Mouse (Mus musculus) liver, adult 2 months (tissue): ENCODE measurements at regions not wholly inside any gene's neighbourhood (a gene's known extent, or its start where the extent isn't known, plus 50 kb on each side); places are given as distances from the start of the nearest gene placed in this dataset.
"Not testable (repeated sequence)": the region's sequence is repeated elsewhere in the genome, so short reads cannot be mapped to it uniquely, and the experiment has no call there.

Source experiments
- DNase-seq: peaks from one replicate; pipeline ENCODE4 v3.0.0-alpha.2; 2011; ENCODE audit warnings: low read depth, low spot score; ENCODE audit errors: extremely low read depth
- H3K27ac ChIP-seq: fragments of 200-500 bp; replicated peaks from 2 replicates; pipeline ENCODE4 v1.5.1; 2012; ENCODE audit warnings: low read depth, mild to moderate bottlenecking, control low read depth, inconsistent platforms, low read length; ENCODE audit not compliant: insufficient read depth
- H3K27me3 ChIP-seq: fragments of 200-500 bp; 2 replicates; pipeline ENCODE4 v1.6.1; 2012; ENCODE audit warnings: mild to moderate bottlenecking, moderate library complexity, low read length, inconsistent platforms; ENCODE audit not compliant: control insufficient read depth, insufficient read depth
- H3K36me3 ChIP-seq: fragments of 200-500 bp; 2 replicates; pipeline ENCODE4 v1.6.1; 2012; ENCODE audit warnings: low read length, inconsistent platforms; ENCODE audit not compliant: control insufficient read depth, insufficient read depth
- H3K4me1 ChIP-seq: fragments of 200-500 bp; 2 replicates; pipeline ENCODE4 v1.6.1; 2011; ENCODE audit warnings: low read length; ENCODE audit not compliant: control insufficient read depth, insufficient read depth
- H3K4me3 ChIP-seq: fragments of 200-500 bp; 2 replicates; pipeline ENCODE4 v1.5.1; 2011; ENCODE audit warnings: low read depth, mild to moderate bottlenecking, control low read depth, low read length, moderate library complexity; ENCODE audit not compliant: insufficient read depth
- H3K79me2 ChIP-seq: fragments of 200-500 bp; 2 replicates; pipeline ENCODE4 v1.6.1; 2012; ENCODE audit warnings: inconsistent platforms, mild to moderate bottlenecking, low read length, moderate library complexity; ENCODE audit not compliant: control insufficient read depth, insufficient read depth
- H3K9ac ChIP-seq: fragments of 200-500 bp; 2 replicates; pipeline ENCODE4 v1.6.1; 2012; ENCODE audit warnings: low read depth, mild to moderate bottlenecking, control low read depth, inconsistent platforms, low read length
- CTCF ChIP-seq: fragments of 200-500 bp; IDR thresholded peaks from 2 replicates; pipeline ENCODE4 v1.5.1; 2011; ENCODE audit warnings: low read depth, low read length, control low read depth
- POLR2A ChIP-seq: fragments of 200-500 bp; IDR thresholded peaks from 2 replicates; pipeline ENCODE4 v1.6.1; 2011; ENCODE audit warnings: low read length, control low read depth; ENCODE audit not compliant: insufficient read depth; ENCODE audit errors: extremely low read depth
- WGBS: fragments of 180-500 bp; shearing (Covaris S2); methylation state at CpG from one replicate; pipeline ENCODE4 v1.1.7; 2018; 5-methylcytosine and 5-hydroxymethylcytosine counted together

GRCm38 (mm10) chr4:55245789-55246188 is 104.1 kb upstream of the Rad23b start:
- peak; percentile 99 for DNase-seq
- no peaks in the 10 kb centered on the region for H3K27me3 ChIP-seq
- no peak overlapping the region for H3K4me3 ChIP-seq
- H3K9ac ChIP-seq, result no peak overlapping the region
- peaks cover 18% of the 10 kb centered on the region for H3K4me1 ChIP-seq
- TF ChIP-seq CTCF, result no peak
- no peak for TF ChIP-seq POLR2A
- H3K27ac ChIP-seq, result peak overlapping the region; percentile 6; the same call in 1 of the 2 replicates
- no peaks in the 10 kb centered on the region for H3K36me3 ChIP-seq
- no peaks in the 10 kb centered on the region for H3K79me2 ChIP-seq
- 14% methylated on average over 10 of the region's 10 CpGs for WGBS

DNA sequence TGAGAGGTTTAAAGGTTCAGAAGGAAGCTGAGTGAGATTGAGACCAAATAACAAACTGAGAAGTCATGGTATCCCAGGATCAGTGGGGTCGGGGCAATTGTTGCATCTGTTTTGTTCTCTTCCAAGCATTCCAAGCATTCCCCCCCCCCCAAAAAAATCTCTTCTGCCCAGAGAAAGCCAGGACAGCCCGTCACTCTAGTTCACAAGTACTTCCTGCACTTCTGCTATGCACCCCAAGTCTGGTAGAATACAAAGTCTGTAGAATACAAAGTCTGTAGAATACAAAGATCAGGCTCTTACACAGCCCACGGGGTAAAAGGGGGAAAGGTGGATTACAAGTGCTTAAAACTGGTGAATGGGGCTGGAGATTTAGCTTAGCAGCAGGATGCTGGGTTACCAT is 99.5 kb upstream of the Rad23b start:
- H3K79me2 ChIP-seq, result no peaks in the 10 kb centered on the region
- no peak overlapping the region for H3K9ac ChIP-seq
- no peak for TF ChIP-seq POLR2A
- TF ChIP-seq CTCF, result no peak
- H3K4me1 ChIP-seq, result peaks cover 8% of the 10 kb centered on the region
- H3K27ac ChIP-seq, result no peak overlapping the region
- WGBS, result 66% methylated on average over 3 of the region's 3 CpGs
- DNase-seq, result no peak
- no peaks in the 10 kb centered on the region for H3K36me3 ChIP-seq
- H3K27me3 ChIP-seq, result no peaks in the 10 kb centered on the region
- H3K4me3 ChIP-seq, result no peak overlapping the region

- Histone ChIP-seq H3K79me2 (no peaks in the 10 kb centered on the region), H3K27ac (no peak overlapping the region), H3K4me3 (no peak overlapping the region), H3K27me3 (no peaks in the 10 kb centered on the region), H3K4me1 (peaks cover 6% of the 10 kb centered on the region), H3K9ac (no peak overlapping the region), H3K36me3 (no peaks in the 10 kb centered on the region)
- TF ChIP-seq CTCF, result no peak
- no peak for TF ChIP-seq POLR2A
- DNase-seq, result no peak
- 89% methylated on average over 5 of the region's 5 CpGs for WGBS
Observed at GRCm38 (mm10) chr4:55251546-55251945, 98.3 kb upstream of the Rad23b start.

GRCm38 (mm10) chr4:55253769-55254168 is 96.1 kb upstream of the Rad23b start:
- DNase-seq, result no peak
- no peaks in the 10 kb centered on the region for H3K4me1 ChIP-seq
- no peaks in the 10 kb centered on the region for H3K79me2 ChIP-seq
- no peak overlapping the region for H3K4me3 ChIP-seq
- H3K27me3 ChIP-seq, result no peaks in the 10 kb centered on the region
- no peak overlapping the region for H3K27ac ChIP-seq
- 86% methylated on average over 8 of the region's 8 CpGs for WGBS
- no peaks in the 10 kb centered on the region for H3K36me3 ChIP-seq
- H3K9ac ChIP-seq, result no peak overlapping the region
- TF ChIP-seq POLR2A (no peak), CTCF (no peak)

GRCm38 (mm10) chr4:55271965-55272630 is 77.7 kb upstream of the Rad23b start:
- Histone ChIP-seq H3K4me3 (no peak overlapping the region), H3K9ac (no peak overlapping the region), H3K27ac (no peak overlapping the region), H3K79me2 (no peaks in the 10 kb centered on the region), H3K36me3 (no peaks in the 10 kb centered on the region), H3K27me3 (no peaks in the 10 kb centered on the region), H3K4me1 (no peaks in the 10 kb centered on the region)
- no peak for TF ChIP-seq POLR2A
- no peak for TF ChIP-seq CTCF
- DNase-seq, result no peak
- 83% methylated on average over 8 of the region's 8 CpGs for WGBS

- no peaks in the 10 kb centered on the region for H3K36me3 ChIP-seq
- no peak overlapping the region for H3K4me3 ChIP-seq
- H3K27ac ChIP-seq, result no peak overlapping the region
- TF ChIP-seq POLR2A (no peak), CTCF (no peak)
- WGBS, result 53% methylated on average over 5 of the region's 5 CpGs
- H3K9ac ChIP-seq, result no peak overlapping the region
- no peak for DNase-seq
- H3K4me1 ChIP-seq, result no peaks in the 10 kb centered on the region
- no peaks in the 10 kb centered on the region for H3K79me2 ChIP-seq
- no peaks in the 10 kb centered on the region for H3K27me3 ChIP-seq
Observed at GRCm38 (mm10) chr4:55276300-55276952, 73.4 kb upstream of the Rad23b start.

GRCm38 (mm10) chr4:55279351-55279750 is 70.5 kb upstream of the Rad23b start:
- H3K36me3 ChIP-seq, H3K79me2 ChIP-seq: not testable (repeated sequence)
- 94% methylated on average over 8 of the region's 8 CpGs for WGBS

More at GRCm38 (mm10) chr4:55279351-55279750, 70.5 kb upstream of the Rad23b start:
- H3K27me3 ChIP-seq, H3K9ac ChIP-seq, H3K4me1 ChIP-seq, H3K4me3 ChIP-seq, H3K27ac ChIP-seq: not testable (repeated sequence)
- peak; percentile 10 for DNase-seq
